Mouse (Mus musculus): Measurements from ENCODE around the gene Olfr1299. TPM values are rescaled to one million over a fixed set of nuclear protein-coding genes. Genes with fewer than 3 reads are reported as not detected.

The Olfr1299 gene
- not detected for polyA plus RNA-seq (2017; shearing (Covaris generic))

DNA sequence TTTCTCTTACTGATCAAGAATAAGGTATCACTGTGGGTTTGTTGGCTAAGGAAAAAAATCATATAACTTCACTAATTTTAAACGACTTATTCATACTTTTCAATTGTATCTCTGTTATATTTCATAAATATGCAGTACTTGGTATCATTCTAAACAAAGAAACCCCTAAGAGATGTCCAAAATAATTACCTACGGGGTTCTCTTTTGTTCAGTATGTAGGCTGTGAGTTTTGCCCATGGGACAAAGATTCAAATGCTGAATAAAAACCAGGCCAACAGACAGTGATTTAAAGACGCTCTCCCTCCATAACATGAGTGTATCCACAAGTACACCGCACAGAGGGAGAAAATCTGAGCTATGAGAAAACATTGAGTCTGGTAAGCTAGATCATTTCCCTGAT lies at the start of gene Olfr1299:
Gene Olfr1299, plus strand, starts transcription at position 301 of the 400 bp plus-strand sequence.

GRCm38 (mm10) chr2:111626397-111626796 lies 34.8 kb upstream of the Olfr1299 start, which contains the start of gene Olfr1297:
TSS of gene Olfr1297 (minus strand) at chr2:111626497.

DNA sequence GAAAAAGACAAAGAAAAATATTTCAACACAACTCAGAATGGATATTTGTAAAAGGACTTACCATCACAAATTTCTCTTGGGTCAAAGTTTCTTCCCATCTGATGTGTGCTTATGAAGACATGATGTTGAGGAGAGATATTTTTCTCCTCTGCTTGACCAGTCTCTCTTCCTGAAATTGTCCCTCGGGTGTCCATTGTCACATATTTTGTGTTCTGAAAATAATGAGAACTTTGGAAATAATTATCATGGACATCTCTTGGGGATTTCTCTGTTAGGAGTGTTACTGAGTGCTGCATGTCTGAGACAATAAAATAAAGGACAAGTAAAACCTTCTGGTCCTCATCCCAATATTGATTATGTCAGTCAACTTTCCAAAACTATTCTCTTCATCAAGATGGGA lies 12.1 kb upstream of the Olfr1299 start, which contains the start of gene Olfr1298:
Gene Olfr1298, minus strand, starts transcription at position 101 of the 400 bp plus-strand sequence.

Other genes with a start within 250 kb of the Olfr1299 start
- gene Olfr1286, start 238.3 kb upstream of the Olfr1299 start, polyA plus RNA-seq (2017; shearing (Covaris generic)) = not detected
- not detected for gene Olfr1287, start 212.3 kb upstream of the Olfr1299 start, polyA plus RNA-seq (2017; shearing (Covaris generic))
- not detected for gene Olfr1288, start 187.3 kb upstream of the Olfr1299 start, polyA plus RNA-seq (2017; shearing (Covaris generic))
- gene Olfr1289, start 180.6 kb upstream of the Olfr1299 start, polyA plus RNA-seq (2017; shearing (Covaris generic)) = not detected
- gene Olfr1290, start 167.6 kb upstream of the Olfr1299 start, polyA plus RNA-seq (2017; shearing (Covaris generic)) = not detected
- not detected for gene Olfr1291-ps1, start 164.2 kb upstream of the Olfr1299 start, polyA plus RNA-seq (2017; shearing (Covaris generic))
- gene Olfr1293-ps, start 136.2 kb upstream of the Olfr1299 start, polyA plus RNA-seq (2017; shearing (Covaris generic)) = not detected
- not detected for gene Olfr1294, start 121.1 kb upstream of the Olfr1299 start, polyA plus RNA-seq (2017; shearing (Covaris generic))
- not detected for gene Olfr1295, start 91.7 kb upstream of the Olfr1299 start, polyA plus RNA-seq (2017; shearing (Covaris generic))
- gene Olfr1297, start 34.9 kb upstream of the Olfr1299 start, polyA plus RNA-seq (2017; shearing (Covaris generic)) = not detected
- gene Olfr1298, start 12.2 kb upstream of the Olfr1299 start, polyA plus RNA-seq (2017; shearing (Covaris generic)) = not detected
- not detected for gene Olfr1301, start 89.6 kb downstream of the Olfr1299 start, polyA plus RNA-seq (2017; shearing (Covaris generic))
- not detected for gene Olfr1302, start 116.0 kb downstream of the Olfr1299 start, polyA plus RNA-seq (2017; shearing (Covaris generic))
- gene Olfr1303, start 158.9 kb downstream of the Olfr1299 start, polyA plus RNA-seq (2017; shearing (Covaris generic)) = not detected
- not detected for gene Olfr1305, start 215.7 kb downstream of the Olfr1299 start, polyA plus RNA-seq (2017; shearing (Covaris generic))